Mouse (Mus musculus): ENCODE measurements at regions not wholly inside any gene's neighbourhood (a gene's known extent, or its start where the extent isn't known, plus 50 kb on each side); places are given as distances from the start of the nearest gene placed in this dataset.

DNA sequence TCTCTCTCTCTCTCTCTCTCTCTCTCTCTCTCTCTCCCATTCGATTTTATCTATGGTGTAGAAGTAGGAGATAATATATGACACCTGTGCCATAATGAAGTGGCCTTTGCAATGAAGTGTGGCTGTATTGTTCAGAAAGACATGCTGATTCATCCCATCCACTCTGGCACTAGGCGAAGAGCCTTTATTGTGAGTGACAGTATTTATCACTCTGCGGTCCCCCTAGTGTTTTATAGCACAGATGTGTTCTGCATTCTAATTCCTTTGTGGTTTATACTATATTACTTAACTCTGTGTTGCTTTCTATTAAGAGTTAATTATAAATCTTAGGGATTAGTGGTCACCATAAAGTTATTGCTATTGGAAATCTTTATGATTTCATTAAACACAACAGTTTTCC lies 398.7 kb downstream of the Tmem38b start:
- Histone ChIP-seq H3K4me3 (ENCODE audit: insufficient read depth, low read length) (no peak overlapping the region), H3K4me1 (ENCODE audit: control insufficient read depth, insufficient read depth, low read length) (no peaks in the 10 kb centered on the region), H3K27ac (ENCODE audit: insufficient read depth, low read length) (no peak overlapping the region)
- TF ChIP-seq CTCF (IDR thresholded peaks at IDR 0.05; ENCODE audit: borderline replicate concordance, insufficient read depth, low read length) (no peak), POLR2A (IDR thresholded peaks at IDR 0.05; ENCODE audit: low read depth, low read length) (no peak)

Data from embryonic fibroblast, embryonic 13.5 days (primary cell).